Mouse (Mus musculus) kidney, adult 9 months (tissue): Measurements from ENCODE around the gene Skap2.

Source experiments
- DNase-seq: peaks from one replicate; pipeline ENCODE4 v3.0.0; 2022

Gene Skap2

DNA sequence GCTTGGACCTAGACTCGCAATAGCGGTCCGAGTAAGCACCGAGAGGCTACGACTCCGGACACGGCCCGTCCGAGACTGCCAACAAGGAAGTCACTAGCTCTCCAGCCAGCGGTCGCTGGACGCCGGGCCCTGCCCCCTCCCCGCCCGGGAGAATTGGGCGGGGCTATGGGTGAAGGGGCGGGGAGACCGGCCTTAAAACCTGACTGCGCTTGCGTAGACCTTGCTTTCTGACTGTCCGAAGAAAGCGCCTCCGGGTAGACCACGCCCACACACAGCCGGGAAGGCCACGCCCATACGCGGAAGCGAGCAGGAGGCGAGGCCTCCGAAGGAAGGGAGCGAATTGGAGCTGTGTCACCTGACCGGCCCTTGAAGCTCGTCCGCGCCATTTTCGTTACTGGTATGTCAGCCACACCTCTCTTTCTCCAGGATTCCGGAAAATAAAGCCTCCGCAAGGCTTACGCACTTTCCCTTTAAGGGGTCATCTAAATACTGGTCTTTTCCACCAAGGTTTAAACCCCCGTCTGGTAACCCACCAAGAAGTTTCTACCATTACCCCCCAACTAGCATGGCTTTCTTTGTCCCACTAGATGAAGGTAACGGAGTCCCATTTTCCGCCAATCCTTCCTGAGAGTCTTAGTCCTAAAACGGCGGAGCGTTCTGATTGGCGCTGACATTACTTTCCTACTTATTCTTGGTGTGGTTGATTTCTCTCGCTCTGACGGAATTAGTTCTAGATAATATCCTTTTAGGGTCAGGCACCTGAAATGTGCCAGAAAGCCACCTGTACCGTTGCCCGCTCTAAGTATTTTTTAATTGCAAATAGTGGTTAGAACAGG is at the start of gene Skap2:
TSS of gene Skap2 (minus strand) at position 141 of the 836 bp plus-strand sequence.
- DNase-seq: peak; percentile 100

- peak; percentile 22 for DNase-seq
These were observed 46.6 kb upstream of the Skap2 start for GRCm38 (mm10) chr6:52058899-52059448.

- no peak for DNase-seq
These were observed 45.8 kb upstream of the Skap2 start for GRCm38 (mm10) chr6:52058120-52058519.

DNA sequence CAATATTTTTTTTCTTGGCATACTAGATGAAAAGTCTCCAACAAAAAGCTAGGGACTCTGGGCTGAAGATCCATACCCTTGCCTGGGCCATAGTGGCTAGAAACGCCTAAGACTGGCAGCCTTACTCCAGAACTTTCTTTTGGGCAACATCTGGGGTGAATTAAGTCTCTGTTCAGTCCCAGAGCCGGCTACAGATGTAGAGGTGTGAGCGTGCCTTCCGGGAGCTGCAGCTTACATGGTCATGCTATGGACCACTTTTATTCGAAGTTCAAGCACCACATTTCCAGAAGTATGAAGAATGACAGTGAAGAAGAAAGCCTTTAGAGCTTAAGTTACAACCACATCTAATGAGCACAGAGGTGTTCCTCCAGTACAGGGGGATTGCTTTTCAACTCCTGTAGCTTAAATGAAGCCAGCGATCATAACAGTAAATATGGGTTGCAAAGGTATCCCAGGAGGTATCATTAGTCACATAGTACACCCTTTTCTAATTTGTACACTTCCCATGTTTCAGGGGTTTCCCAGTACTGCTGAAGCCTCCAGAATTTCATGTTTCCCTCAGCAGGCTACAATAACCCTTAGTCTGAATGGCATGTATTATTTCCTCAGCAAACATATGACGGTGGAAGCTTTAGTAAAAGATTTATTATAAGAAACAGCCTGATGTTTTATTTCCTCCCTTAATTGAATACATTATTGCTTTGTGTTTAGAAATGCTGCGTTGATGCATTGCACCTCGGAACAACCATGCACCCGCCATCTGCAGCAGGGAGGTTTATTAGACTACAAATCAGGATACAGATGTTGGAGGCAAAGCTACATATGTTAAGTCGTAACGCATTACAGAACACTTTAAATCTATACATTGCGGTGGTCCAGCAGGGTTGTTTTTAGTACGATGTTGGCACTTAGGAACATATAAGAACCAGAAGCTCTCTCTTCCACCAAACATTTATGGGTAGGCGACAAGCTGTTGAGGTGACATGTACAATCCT is 41.5 kb upstream of the Skap2 start:
- no peak for DNase-seq

DNA sequence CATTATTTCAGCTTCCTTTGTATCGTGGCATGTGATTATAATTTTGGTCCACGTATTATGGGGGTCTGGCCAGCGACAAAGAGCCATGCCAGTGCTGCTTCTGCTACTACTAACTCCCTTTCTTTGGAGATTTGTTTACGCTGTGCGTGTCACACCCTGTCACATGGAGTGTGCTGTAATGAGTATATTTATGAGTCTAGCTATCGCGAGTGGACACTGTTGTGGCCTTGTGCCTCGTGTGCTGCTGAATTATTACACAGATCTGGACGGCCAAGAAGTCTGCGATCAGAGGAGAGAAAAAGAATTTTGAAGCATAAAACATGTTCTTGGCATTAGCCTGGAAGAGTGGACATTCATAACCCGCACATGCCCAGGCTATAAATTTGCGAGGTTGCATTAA is 37.7 kb upstream of the Skap2 start:
- no peak for DNase-seq

DNA sequence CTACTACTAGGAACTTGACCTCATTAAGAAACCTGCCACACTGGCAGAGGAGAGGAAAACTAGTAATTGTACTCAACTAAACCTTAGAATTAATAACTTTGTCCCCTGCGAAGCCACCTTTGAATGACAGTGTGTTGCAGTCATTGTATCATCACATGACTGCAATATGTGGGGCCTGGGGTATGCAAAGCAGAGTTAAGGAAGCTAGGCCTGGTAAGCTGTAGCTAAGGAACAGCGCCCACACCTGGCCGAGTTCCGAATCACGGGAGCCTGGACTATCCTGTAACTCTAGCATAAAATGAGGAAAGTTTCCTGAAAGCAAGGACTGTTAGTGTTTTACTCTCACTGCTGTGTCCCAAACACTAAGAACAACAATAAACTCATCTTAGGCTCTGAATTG is 33.2 kb upstream of the Skap2 start:
- DNase-seq: peak; percentile 27

DNA sequence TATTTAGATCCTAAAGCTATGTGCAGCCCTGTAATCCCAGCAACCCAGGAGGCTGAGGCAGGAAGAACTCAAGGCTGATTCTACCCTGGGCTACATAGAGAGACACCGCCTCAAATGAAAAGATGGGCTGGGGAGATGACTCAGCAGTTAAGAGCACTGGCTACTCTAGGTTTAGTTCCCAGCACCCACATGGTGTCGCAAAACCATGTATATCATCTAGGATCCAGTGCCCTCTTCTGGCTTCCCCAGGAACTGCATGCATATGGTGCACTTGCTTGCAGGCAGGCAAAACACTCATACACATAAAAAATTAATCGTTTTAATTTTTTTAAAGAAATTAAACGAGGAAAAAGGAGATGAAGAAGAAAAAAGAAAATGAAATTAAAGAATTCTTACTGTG is 23.7 kb upstream of the Skap2 start:
- DNase-seq: peak; percentile 23

GRCm38 (mm10) chr6:52031181-52031580 is 18.8 kb upstream of the Skap2 start:
- no peak for DNase-seq

DNA sequence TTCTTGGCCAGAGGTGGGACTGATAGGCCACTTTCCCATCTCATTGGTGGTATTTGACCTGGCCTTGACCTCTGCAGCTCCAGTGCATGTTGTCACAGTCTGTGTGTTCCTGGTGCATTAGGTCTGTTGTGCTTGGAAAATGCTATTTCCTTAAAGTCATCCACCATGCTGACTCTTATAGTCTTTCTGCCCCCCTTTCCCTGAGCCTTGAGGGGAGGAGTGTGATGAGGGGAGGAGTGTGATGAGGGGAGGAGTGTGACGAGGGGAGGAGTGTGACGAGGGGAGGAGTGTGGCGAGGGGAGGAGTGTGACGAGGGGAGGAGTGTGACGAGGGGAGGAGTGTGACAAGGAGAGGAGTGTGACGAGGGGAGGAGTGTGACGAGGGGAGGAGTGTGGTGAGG is 15.8 kb upstream of the Skap2 start:
- no peak for DNase-seq

DNA sequence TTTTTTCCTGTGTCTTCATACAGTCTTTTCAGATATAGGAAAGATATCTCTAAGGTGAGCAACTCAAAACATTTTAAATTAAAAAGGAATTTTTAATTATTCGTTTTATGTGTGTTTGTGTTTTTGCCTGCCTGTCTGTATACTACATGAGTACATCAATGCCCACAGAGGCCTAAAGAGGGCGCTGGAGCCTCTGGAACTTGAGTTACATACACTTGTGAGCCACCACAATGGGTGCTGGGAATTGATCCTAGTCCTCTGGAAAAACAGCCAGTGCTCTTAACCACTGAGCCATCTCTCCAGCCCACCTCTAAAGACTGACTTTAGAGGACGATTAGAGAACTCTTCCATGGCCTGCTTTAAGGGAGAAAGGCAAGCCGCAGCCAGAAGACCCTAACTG is 14.8 kb upstream of the Skap2 start:
- no peak for DNase-seq

DNA sequence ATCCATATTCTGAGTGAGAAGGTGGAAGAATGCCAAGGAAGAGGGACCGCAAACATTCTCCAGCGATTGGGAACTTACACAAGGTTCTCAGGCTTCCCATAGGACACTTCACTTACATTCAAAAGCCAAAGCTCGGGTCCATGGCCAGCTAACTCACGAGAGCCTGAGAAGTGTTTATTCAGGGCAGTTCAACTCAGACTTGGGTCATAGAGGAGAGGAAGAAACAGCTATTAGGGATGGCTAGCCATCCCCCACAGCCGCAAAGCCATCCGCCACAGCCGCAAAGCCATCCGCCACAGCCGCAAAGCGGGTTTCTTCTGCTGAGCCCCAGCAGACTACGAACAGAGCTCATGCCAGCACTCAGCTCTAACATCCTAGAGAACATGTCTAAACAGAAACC is 13.9 kb upstream of the Skap2 start:
- no peak for DNase-seq

DNA sequence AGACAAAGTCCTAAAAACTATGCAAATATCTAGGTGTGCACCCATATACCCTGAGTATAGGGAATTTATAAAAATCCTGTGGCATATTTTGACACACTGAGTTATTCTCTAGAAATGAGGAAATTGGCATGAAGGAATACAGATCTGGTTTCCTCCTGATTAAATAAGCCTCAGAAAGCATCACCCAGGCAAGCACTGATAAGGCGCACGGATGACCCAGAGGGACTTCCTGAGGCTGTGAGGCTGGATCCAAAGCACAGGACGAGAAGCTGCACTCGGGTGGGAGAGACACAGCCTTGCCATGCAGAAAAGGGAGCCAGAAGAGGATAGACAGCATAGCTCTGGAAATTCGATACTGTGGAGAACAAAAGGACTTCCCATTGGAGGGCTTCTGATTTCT is 12.4 kb upstream of the Skap2 start:
- no peak for DNase-seq

DNA sequence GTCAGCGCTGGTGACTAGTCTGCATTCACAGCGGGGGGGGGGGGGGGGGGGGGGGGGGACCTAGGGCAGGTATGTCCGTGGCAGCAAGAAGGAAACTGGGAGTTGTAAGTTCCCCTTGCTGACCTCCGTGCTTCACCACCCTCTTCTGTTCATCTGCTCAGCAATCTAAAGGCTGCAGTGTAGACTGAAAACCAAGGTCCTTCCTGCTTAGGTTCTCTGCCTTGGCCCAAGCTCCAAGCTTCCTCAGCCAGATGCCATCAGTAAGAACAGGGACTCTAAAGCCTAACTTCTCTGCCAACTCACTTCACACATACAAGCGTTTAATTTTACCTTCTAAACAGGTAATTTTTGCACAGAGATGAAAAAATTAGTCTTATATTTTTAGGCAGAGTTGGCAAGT is 10.0 kb upstream of the Skap2 start:
- DNase-seq: no peak

DNA sequence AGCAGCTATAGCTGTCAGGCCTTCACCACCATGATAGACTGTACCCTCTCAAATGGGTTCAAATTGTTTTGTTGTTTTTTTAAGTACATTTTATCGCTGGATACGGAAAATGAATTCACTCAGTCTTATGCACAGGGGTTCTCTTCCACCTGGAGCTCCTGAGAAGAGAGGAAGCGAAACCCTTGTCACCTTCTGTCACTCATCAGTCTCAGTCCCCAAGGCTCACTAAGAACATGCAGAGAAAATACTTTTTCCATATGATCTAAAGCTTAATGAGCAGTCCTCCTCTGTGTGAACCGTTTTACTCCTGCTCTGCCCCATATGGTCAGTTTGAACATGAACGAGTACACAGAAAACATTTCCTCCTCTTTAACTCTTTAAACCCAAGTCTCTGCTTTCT is 7.9 kb upstream of the Skap2 start:
- no peak for DNase-seq

GRCm38 (mm10) chr6:52013245-52013945 is 1.0 kb upstream of the Skap2 start:
- no peak for DNase-seq

GRCm38 (mm10) chr6:52011559-52012408 is 565 bp downstream of the Skap2 start:
- DNase-seq: no peak

DNA sequence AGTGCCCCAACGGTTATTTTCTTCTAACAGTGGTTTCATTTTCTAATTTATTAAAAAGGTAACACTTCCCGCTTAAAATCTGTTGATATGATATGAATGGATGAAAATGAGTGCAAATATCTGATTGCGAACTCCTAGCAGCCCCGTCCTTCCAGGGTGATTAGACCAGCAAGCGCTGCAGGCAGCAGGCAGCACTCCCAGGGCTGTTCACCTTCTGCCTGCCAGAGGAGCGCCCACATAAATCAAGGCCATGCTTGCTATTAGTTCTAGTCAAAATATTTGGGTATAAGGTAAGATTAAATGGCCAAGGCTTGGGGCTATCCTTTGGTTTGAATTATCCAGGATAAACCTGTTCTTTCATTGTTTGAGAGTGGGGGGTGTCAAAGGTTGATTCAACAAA is 3.0 kb downstream of the Skap2 start:
- DNase-seq: no peak

DNA sequence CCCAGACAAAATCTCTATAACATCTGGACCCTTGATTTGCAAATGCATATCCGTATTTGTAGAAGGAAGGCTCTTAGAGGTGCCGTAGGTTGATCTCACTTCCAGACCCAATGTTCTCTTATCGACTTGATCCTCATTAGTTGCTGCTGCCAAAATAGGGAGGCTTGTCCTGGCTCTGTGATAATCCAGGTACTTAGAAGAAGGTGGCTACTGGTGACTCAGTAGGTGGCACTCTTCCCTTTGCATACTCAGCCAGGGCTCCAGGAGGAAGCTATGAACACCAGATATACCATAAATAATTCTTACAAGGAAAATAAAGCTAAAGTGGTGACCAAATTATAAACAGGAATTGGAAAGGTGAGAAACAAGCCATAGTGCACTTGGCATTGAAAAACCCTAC is 3.6 kb downstream of the Skap2 start:
- DNase-seq: peak; percentile 44

GRCm38 (mm10) chr6:52006649-52007218 is 5.6 kb downstream of the Skap2 start:
- DNase-seq: no peak

GRCm38 (mm10) chr6:52005963-52006648 is 6.2 kb downstream of the Skap2 start:
- no peak for DNase-seq

- no peak for DNase-seq
These were observed 6.8 kb downstream of the Skap2 start for GRCm38 (mm10) chr6:52005616-52005962.
